In the genomic region with DNA sequence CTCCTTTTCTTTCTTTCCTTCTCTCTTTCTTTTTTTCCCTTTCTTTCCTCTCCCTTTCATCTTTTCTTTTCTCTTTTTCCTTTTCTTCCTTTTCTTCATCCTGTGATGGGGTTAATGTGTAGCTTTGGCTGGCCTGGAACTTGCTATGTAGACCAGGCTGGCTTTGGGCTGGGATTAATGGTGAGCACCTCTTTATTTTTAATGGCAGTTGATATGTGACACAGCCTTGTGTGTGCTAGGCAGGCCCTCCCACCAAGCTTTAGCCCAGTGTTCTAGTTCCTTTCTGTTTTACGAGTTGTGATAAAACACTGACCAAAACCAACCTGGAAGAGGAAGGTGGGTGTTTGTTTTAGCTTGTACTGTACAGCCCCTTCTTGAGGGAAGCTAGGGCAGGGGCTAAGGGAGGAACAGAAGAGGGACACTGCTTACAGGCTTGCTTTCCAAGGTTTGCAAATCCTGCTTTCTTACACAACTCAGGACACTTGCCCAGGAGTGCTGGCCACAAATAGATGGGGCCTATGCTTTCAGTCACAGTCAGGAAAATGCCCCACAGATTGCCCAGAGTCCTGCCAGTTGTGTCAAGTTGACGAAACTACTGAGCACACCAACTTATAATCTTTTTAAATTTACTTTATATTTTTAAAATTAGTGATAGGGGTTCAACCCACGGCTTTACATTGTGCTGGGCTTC, we compare ENCODE assay signal across 16 mouse cellular contexts. TPM values are rescaled to one million over a fixed set of nuclear protein-coding genes. Genes with fewer than 3 reads are reported as not detected.
DNase-seq lines count a peak whose midpoint lies in the region; ATAC-seq and TF ChIP-seq lines count a peak whose summit lies in the region.
"Had no signal": no experiment of that assay in that cellular context is flagged by ENCODE, and none has a peak within 500 bp of the region (broad histone marks: within the 10 kb centered on the region; RNA-seq: fewer than 3 reads in every experiment).

No protein-coding gene starts in this region.

- H3K9me3 ChIP-seq in liver, embryonic 11.5 days (ENCODE audit: control insufficient read depth, low read length), result no peaks in the 10 kb centered on the region
- no peaks in the 10 kb centered on the region for H3K9me3 ChIP-seq in intestine, embryonic 16.5 days (ENCODE audit: control insufficient read depth, low read length)
- no peaks in the 10 kb centered on the region for H3K9me3 ChIP-seq in stomach, embryonic 15.5 days
- no peaks in the 10 kb centered on the region for H3K9me3 ChIP-seq in midbrain, embryonic 15.5 days
- H3K9me3 ChIP-seq: heart, embryonic 15.5 days had no signal

- no peak for TF ChIP-seq POLR2A in liver, adult 2 months (IDR thresholded peaks at IDR 0.05; ENCODE audit: extremely low read depth, insufficient read depth, low read length)

- no peaks in the 10 kb centered on the region for H3K27me3 ChIP-seq in liver, adult 2 months (ENCODE audit: control insufficient read depth, insufficient read depth, low read length)
- no peaks in the 10 kb centered on the region for H3K27me3 ChIP-seq in liver, embryonic 11.5 days (replicated peaks; ENCODE audit: control insufficient read depth, insufficient read depth, low read length)
- no peaks in the 10 kb centered on the region for H3K27me3 ChIP-seq in intestine, embryonic 16.5 days (replicated peaks; ENCODE audit: control insufficient read depth, insufficient read depth, low read length)
- H3K27me3 ChIP-seq in stomach, embryonic 15.5 days (replicated peaks), result no peaks in the 10 kb centered on the region
- no peaks in the 10 kb centered on the region for H3K27me3 ChIP-seq in midbrain, embryonic 15.5 days (replicated peaks)
- H3K27me3 ChIP-seq: heart, embryonic 15.5 days; midbrain, embryonic 12.5 days; Patski had no signal

- peaks cover 18% of the 10 kb centered on the region for H3K4me1 ChIP-seq in liver, adult 2 months (ENCODE audit: control insufficient read depth, insufficient read depth, low read length)
- no peaks in the 10 kb centered on the region; the same call in 1 of the 2 replicates for H3K4me1 ChIP-seq in liver, embryonic 11.5 days (replicated peaks; ENCODE audit: control insufficient read depth, insufficient read depth, low read length)
- peaks cover 17% of the 10 kb centered on the region for H3K4me1 ChIP-seq in intestine, embryonic 16.5 days (ENCODE audit: control insufficient read depth, insufficient read depth, low read length)
- H3K4me1 ChIP-seq in stomach, embryonic 15.5 days, result no peaks in the 10 kb centered on the region
- H3K4me1 ChIP-seq in midbrain, embryonic 15.5 days, result no peaks in the 10 kb centered on the region
- H3K4me1 ChIP-seq: hindbrain, embryonic 10.5 days; midbrain, embryonic 12.5 days had no signal

- H3K79me2 ChIP-seq in liver, adult 2 months (ENCODE audit: control insufficient read depth, insufficient read depth, low read length), result peaks cover 13% of the 10 kb centered on the region; the same call in 1 of the 2 replicates

- H3K27ac ChIP-seq in liver, adult 2 months (replicated peaks; ENCODE audit: insufficient read depth, low read depth, low read length), result peak overlapping the region; percentile 88
- no peak overlapping the region for H3K27ac ChIP-seq in liver, embryonic 11.5 days (ENCODE audit: low read depth, low read length)
- H3K27ac ChIP-seq in intestine, embryonic 16.5 days (ENCODE audit: low read length), result peak overlapping the region; percentile 93
- H3K27ac ChIP-seq in stomach, embryonic 15.5 days, result peak overlapping the region; percentile 73; the same call in 1 of the 2 replicates
- no peak overlapping the region for H3K27ac ChIP-seq in midbrain, embryonic 15.5 days
- H3K27ac ChIP-seq: heart, embryonic 15.5 days; hindbrain, embryonic 10.5 days; midbrain, embryonic 12.5 days had no signal

- no peak overlapping the region for H3K4me3 ChIP-seq in liver, adult 2 months (ENCODE audit: insufficient read depth, low read depth, low read length)
- H3K4me3 ChIP-seq in liver, embryonic 11.5 days (ENCODE audit: low read depth, low read length), result no peak overlapping the region
- H3K4me3 ChIP-seq in intestine, embryonic 16.5 days (ENCODE audit: low read length), result 0 out of 2 replicates have a peak overlapping the region, but pooled peaks have one; percentile 9
- H3K4me3 ChIP-seq in stomach, embryonic 15.5 days (replicated peaks), result no peak overlapping the region
- H3K4me3 ChIP-seq in midbrain, embryonic 15.5 days, result no peak overlapping the region
- H3K4me3 ChIP-seq: heart, embryonic 15.5 days; hindbrain, embryonic 10.5 days; midbrain, embryonic 12.5 days had no signal

- H3K4me2 ChIP-seq in liver, embryonic 11.5 days, result no peak overlapping the region
- peak overlapping the region; percentile 33 for H3K4me2 ChIP-seq in intestine, embryonic 16.5 days (ENCODE audit: low read depth, low read length)
- H3K4me2 ChIP-seq in stomach, embryonic 15.5 days, result 0 out of 2 replicates have a peak overlapping the region, but pooled peaks have one; percentile 13
- no peak overlapping the region for H3K4me2 ChIP-seq in midbrain, embryonic 15.5 days
- H3K4me2 ChIP-seq: heart, embryonic 15.5 days; midbrain, embryonic 12.5 days had no signal

- WGBS in liver, adult 2 months, result 47% methylated on average over 3 of the region's 3 CpGs
- 75% methylated on average over 3 of the region's 3 CpGs for WGBS in liver, embryonic 11.5 days
- 63% methylated on average over 3 of the region's 3 CpGs for WGBS in intestine, embryonic 16.5 days
- 71% methylated on average over 3 of the region's 3 CpGs for WGBS in stomach, embryonic 15.5 days
- WGBS in midbrain, embryonic 15.5 days, result 88% methylated on average over 3 of the region's 3 CpGs

- ATAC-seq in liver, embryonic 11.5 days (replicated peaks; ENCODE audit: low FRiP score), result no peak
- peak; percentile 69 for ATAC-seq in intestine, embryonic 16.5 days
- 0 out of 2 replicates have a peak, but pooled peaks have one; percentile 32 for ATAC-seq in stomach, embryonic 15.5 days (ENCODE audit: insufficient read depth, low FRiP score, low read depth)
- no peak for ATAC-seq in activated CD4-positive, CD25-positive, alpha-beta regulatory T cell, adult 4 months
- ATAC-seq in midbrain, embryonic 15.5 days (replicated peaks), result no peak
- ATAC-seq: forebrain, postnatal 0 days; Patski had no signal

- TF ChIP-seq CTCF in liver, adult 2 months (IDR thresholded peaks at IDR 0.05; ENCODE audit: low read depth, low read length), result no peak

- no peak overlapping the region; the same call in 1 of the 2 replicates for H3K9ac ChIP-seq in liver, adult 2 months (ENCODE audit: low read depth, low read length)
- H3K9ac ChIP-seq in liver, embryonic 11.5 days (ENCODE audit: low read depth, low read length), result no peak overlapping the region
- peak overlapping the region; percentile 45; the same call in 1 of the 2 replicates for H3K9ac ChIP-seq in intestine, embryonic 16.5 days (ENCODE audit: low read depth, low read length)
- no peak overlapping the region for H3K9ac ChIP-seq in stomach, embryonic 15.5 days
- no peak overlapping the region for H3K9ac ChIP-seq in midbrain, embryonic 15.5 days
- H3K9ac ChIP-seq: forebrain, postnatal 0 days; heart, embryonic 15.5 days; midbrain, embryonic 12.5 days had no signal

- peak; percentile 29 for DNase-seq in adrenal gland, postnatal 14 days
- no peak for DNase-seq in adrenal gland, postnatal 4 days (ENCODE audit: low spot score in 2 of 2)
- DNase-seq in liver, adult 2 months (ENCODE audit: extremely low read depth, low read depth, low spot score), result peak; percentile 81
- DNase-seq in liver, embryonic 11.5 days (ENCODE audit: low spot score), result no peak
- DNase-seq: cerebellum, adult 9-11 months; forebrain, postnatal 0 days; gastrocnemius, postnatal 36 days; thymus, adult 18-20 months had no signal

- H3K36me3 ChIP-seq in liver, adult 2 months (ENCODE audit: control insufficient read depth, insufficient read depth, low read length), result 0 out of 2 replicates have a peak, but pooled peaks cover 3% of the 10 kb centered on the region
- H3K36me3 ChIP-seq in liver, embryonic 11.5 days (ENCODE audit: control insufficient read depth, insufficient read depth, low read length), result no peaks in the 10 kb centered on the region
- H3K36me3 ChIP-seq in intestine, embryonic 16.5 days (ENCODE audit: control insufficient read depth, insufficient read depth, low read length), result 0 out of 2 replicates have a peak, but pooled peaks cover 2% of the 10 kb centered on the region
- H3K36me3 ChIP-seq in stomach, embryonic 15.5 days, result no peaks in the 10 kb centered on the region
- H3K36me3 ChIP-seq in midbrain, embryonic 15.5 days (replicated peaks), result no peaks in the 10 kb centered on the region
- H3K36me3 ChIP-seq: heart, embryonic 15.5 days; midbrain, embryonic 12.5 days had no signal

RNA-seq across cellular contexts. Expression of gene Mrtfb, which starts 20.6 kb away (rescaled TPM):
- total RNA-seq in adrenal gland, postnatal 14 days (2021), result 32.3 and 34.5 TPM in 2 replicates
- total RNA-seq in adrenal gland, postnatal 4 days (2021), result 10 to 100 TPM; 40.7 to 43.5 TPM
- total RNA-seq in liver, adult 2 months (2014; rRNA removed), result 9.2 and 9.4 TPM in 2 replicates
- 3.2 and 4.2 TPM in 2 replicates for polyA plus RNA-seq in liver, adult 2 months (2012; rRNA removed)
- polyA plus RNA-seq in liver, embryonic 11.5 days (2014; fragmentation: Nextera tagmentation; extraction: Ambion mirVana), result 12.1 and 14.8 TPM in 2 replicates
- polyA plus RNA-seq in intestine, embryonic 16.5 days (2015; fragmentation: Nextera tagmentation; extraction: Ambion mirVana), result 15.2 and 17.1 TPM in 2 replicates
- 22.5 and 22.8 TPM in 2 replicates for polyA plus RNA-seq in stomach, embryonic 15.5 days (2015; fragmentation: Nextera tagmentation; extraction: Ambion mirVana)
- polyA plus RNA-seq in activated CD4-positive, CD25-positive, alpha-beta regulatory T cell, adult 4 months (2017; shearing (Covaris generic)), result 10 to 100 TPM; 11.9 to 14.2 TPM
- polyA plus RNA-seq in midbrain, embryonic 15.5 days (2015; fragmentation: Nextera tagmentation; extraction: Ambion mirVana), result 11.9 and 14.0 TPM in 2 replicates

Comparison
In these comparisons a context has a peak if more than half of its experiments do, and no peak if none do; other contexts are left out.
1. DNase-seq: peak in adrenal gland, postnatal 14 days (single experiment) and liver, adult 2 months (single experiment); none in adrenal gland, postnatal 4 days (0 of 2) and liver, embryonic 11.5 days (single experiment).
2. H3K27ac ChIP-seq: peak in liver, adult 2 months (single experiment), intestine, embryonic 16.5 days (single experiment) and stomach, embryonic 15.5 days (single experiment); none in liver, embryonic 11.5 days (single experiment) and midbrain, embryonic 15.5 days (single experiment).
3. ATAC-seq: peak in intestine, embryonic 16.5 days (single experiment) and stomach, embryonic 15.5 days (single experiment); none in liver, embryonic 11.5 days (single experiment), activated CD4-positive, CD25-positive, alpha-beta regulatory T cell, adult 4 months (single experiment) and midbrain, embryonic 15.5 days (single experiment).
4. H3K4me2 ChIP-seq: peak in intestine, embryonic 16.5 days (single experiment) and stomach, embryonic 15.5 days (single experiment); none in liver, embryonic 11.5 days (single experiment) and midbrain, embryonic 15.5 days (single experiment).